Mouse (Mus musculus): ENCODE data around the gene Mterf4. TPM values are rescaled to one million over a fixed set of nuclear protein-coding genes. Genes with fewer than 3 reads are reported as not detected.

Gene Mterf4
- polyA plus RNA-seq, 1 experiment from 2014 or later = 37.2 TPM

DNA sequence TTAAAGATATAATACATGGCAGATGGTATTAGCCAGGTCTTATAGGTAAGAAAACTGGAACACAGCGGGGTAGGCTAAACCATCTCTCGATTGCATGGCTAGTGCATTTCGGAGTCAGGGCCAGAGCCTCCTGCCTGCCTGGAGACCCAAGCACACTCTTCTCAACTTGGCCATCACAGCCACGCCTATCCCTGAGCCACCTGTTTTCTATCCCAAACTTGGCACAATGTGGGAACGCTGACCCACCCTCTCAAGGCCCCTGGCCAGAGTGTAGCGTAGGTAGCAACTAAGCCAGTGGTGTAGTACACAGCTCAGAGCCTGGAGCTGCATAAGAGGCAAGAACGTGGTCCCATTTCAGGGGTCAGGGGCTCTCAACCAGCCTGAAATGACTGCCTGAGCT is 50.0 kb downstream of the Mterf4 start:
- Histone ChIP-seq H3K9ac (no peak overlapping the region), H3K4me1 (no peaks in the 10 kb centered on the region), H3K4me2 (replicated peaks) (no peak overlapping the region), H3K27me3 (no peaks in the 10 kb centered on the region), H3K27ac (no peak overlapping the region), H3K4me3 (no peak overlapping the region), H3K9me3 (replicated peaks) (no peaks in the 10 kb centered on the region), H3K36me3 (no peaks in the 10 kb centered on the region)
- 93% methylated on average over 7 of the region's 7 CpGs for WGBS
- ATAC-seq (ENCODE audit: low FRiP score) = no peak

DNA sequence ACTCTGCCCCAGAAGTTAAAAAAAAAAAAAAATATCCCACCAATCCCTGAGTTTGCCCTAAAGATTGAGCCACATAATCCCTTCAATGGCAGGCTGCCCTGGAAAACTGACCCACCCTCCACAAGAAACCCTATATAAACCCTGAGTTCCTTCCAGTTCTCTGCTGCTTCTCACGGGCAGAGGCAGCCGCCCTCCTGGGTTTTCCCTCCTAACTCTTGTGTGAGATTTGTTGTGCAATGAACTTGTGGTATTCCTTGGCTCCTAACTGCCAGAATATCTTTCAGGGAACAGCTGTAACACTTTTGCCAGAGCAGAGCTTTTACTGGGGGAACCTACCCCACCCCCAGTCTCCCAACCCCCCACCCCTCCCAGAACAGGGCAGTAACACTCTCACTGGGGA is 53.1 kb downstream of the Mterf4 start:
- Histone ChIP-seq H3K36me3 (no peaks in the 10 kb centered on the region), H3K27ac (no peak overlapping the region), H3K4me1 (no peaks in the 10 kb centered on the region), H3K4me3 (no peak overlapping the region), H3K9me3 (replicated peaks) (no peaks in the 10 kb centered on the region), H3K27me3 (no peaks in the 10 kb centered on the region), H3K9ac (no peak overlapping the region), H3K4me2 (replicated peaks) (no peak overlapping the region)
- no peak for ATAC-seq (ENCODE audit: low FRiP score)
- WGBS = 47% methylated on average over 2 of the region's 2 CpGs

Small RNA genes within 50 kb of the gene (microRNA-seq; reads per million reads assigned to microRNA genes)
- gene Mir6345 (not detected), gene Mir6901 (0.81 reads per million), gene Mir6902 (1.4 reads per million)

Other genes with a start within 250 kb of the Mterf4 start
- gene Kif1a, start 204.0 kb downstream of the Mterf4 start, polyA plus RNA-seq (2016; fragmentation: Nextera tagmentation; extraction: Ambion mirVana) = 145 and 146 TPM in 2 replicates
- gene Agxt, start 170.7 kb downstream of the Mterf4 start, polyA plus RNA-seq (2016; fragmentation: Nextera tagmentation; extraction: Ambion mirVana) = not detected in 2 replicates
- 0.35 and 0.41 TPM in 2 replicates for gene 2310007B03Rik, start 145.0 kb downstream of the Mterf4 start, polyA plus RNA-seq (2016; fragmentation: Nextera tagmentation; extraction: Ambion mirVana)
- gene Crocc2, start 137.2 kb downstream of the Mterf4 start, polyA plus RNA-seq (2016; fragmentation: Nextera tagmentation; extraction: Ambion mirVana) = 0.44 and 0.45 TPM in 2 replicates
- gene Sned1, start 70.1 kb downstream of the Mterf4 start, polyA plus RNA-seq (2016; fragmentation: Nextera tagmentation; extraction: Ambion mirVana) = 15.2 and 16.2 TPM in 2 replicates
- gene Ppp1r7, start 36.9 kb upstream of the Mterf4 start, polyA plus RNA-seq (2016; fragmentation: Nextera tagmentation; extraction: Ambion mirVana) = 70.6 and 72.6 TPM in 2 replicates
- gene Pask, start 37.6 kb upstream of the Mterf4 start, polyA plus RNA-seq (2016; fragmentation: Nextera tagmentation; extraction: Ambion mirVana) = 15.2 and 15.9 TPM in 2 replicates
- 0.09 and 0.40 TPM in 2 replicates for gene Ano7, start 68.0 kb upstream of the Mterf4 start, polyA plus RNA-seq (2016; fragmentation: Nextera tagmentation; extraction: Ambion mirVana)
- gene Hdlbp, start 172.9 kb upstream of the Mterf4 start, polyA plus RNA-seq (2016; fragmentation: Nextera tagmentation; extraction: Ambion mirVana) = 111 and 123 TPM in 2 replicates
- gene Farp2, start 206.2 kb upstream of the Mterf4 start, polyA plus RNA-seq (2016; fragmentation: Nextera tagmentation; extraction: Ambion mirVana) = 6.1 and 6.6 TPM in 2 replicates

All from hindbrain, embryonic 12.5 days (tissue).